Mouse (Mus musculus): ENCODE results near the gene Zfp579.
A peak's percentile ranks its signal among the peaks of the same experiment; 100 is the strongest.
"Not testable (repeated sequence)": the region's sequence is repeated elsewhere in the genome, so short reads cannot be mapped to it uniquely, and the experiment has no call there.

Zfp579 gene

GRCm38 (mm10) chr7:4996003-4996895 lies at the start of gene Zfp579:
Gene Zfp579, minus strand, starts transcription at chr7:4996158.
- DNase-seq (ENCODE audit: low read depth, low spot score) = peak; percentile 79

- DNase-seq (ENCODE audit: low read depth, low spot score) = no peak
These were observed 49.0 kb upstream of the Zfp579 start for GRCm38 (mm10) chr7:5044981-5045380.

- DNase-seq (ENCODE audit: low read depth, low spot score) = no peak
These were observed 43.0 kb upstream of the Zfp579 start for GRCm38 (mm10) chr7:5038940-5039339.

- DNase-seq (ENCODE audit: low read depth, low spot score) = peak; percentile 81
These were observed 42.3 kb upstream of the Zfp579 start, which contains the start of gene Zfp784 for GRCm38 (mm10) chr7:5038109-5038732. Gene Zfp784, minus strand, starts transcription at chr7:5038446.

- no peak for DNase-seq (ENCODE audit: low read depth, low spot score)
These were observed 41.5 kb upstream of the Zfp579 start for GRCm38 (mm10) chr7:5037467-5037866.

GRCm38 (mm10) chr7:5037026-5037425 lies 41.1 kb upstream of the Zfp579 start:
- DNase-seq (ENCODE audit: low read depth, low spot score) = no peak

GRCm38 (mm10) chr7:5036136-5036535 lies 40.2 kb upstream of the Zfp579 start:
- no peak for DNase-seq (ENCODE audit: low read depth, low spot score)

- DNase-seq (ENCODE audit: low read depth, low spot score) = no peak
These were observed 39.7 kb upstream of the Zfp579 start for GRCm38 (mm10) chr7:5035628-5036027.

- no peak for DNase-seq (ENCODE audit: low read depth, low spot score)
These were observed 37.9 kb upstream of the Zfp579 start, which contains the start of gene 4632433K11Rik for GRCm38 (mm10) chr7:5033818-5034217. Gene 4632433K11Rik, plus strand, starts transcription at chr7:5034118.

GRCm38 (mm10) chr7:5031496-5031895 lies 35.5 kb upstream of the Zfp579 start:
- DNase-seq (ENCODE audit: low read depth, low spot score) = no peak

GRCm38 (mm10) chr7:5030554-5031275 lies 34.8 kb upstream of the Zfp579 start:
- DNase-seq (ENCODE audit: low read depth, low spot score) = no peak

- DNase-seq (ENCODE audit: low read depth, low spot score) = no peak
These were observed 34.0 kb upstream of the Zfp579 start for GRCm38 (mm10) chr7:5029946-5030345.

GRCm38 (mm10) chr7:5029543-5029942 lies 33.6 kb upstream of the Zfp579 start:
- DNase-seq (ENCODE audit: low read depth, low spot score) = no peak

GRCm38 (mm10) chr7:5021197-5021596 lies 25.2 kb upstream of the Zfp579 start:
- DNase-seq (ENCODE audit: low read depth, low spot score) = no peak

GRCm38 (mm10) chr7:5020685-5021084 lies 24.7 kb upstream of the Zfp579 start:
- DNase-seq (ENCODE audit: low read depth, low spot score) = peak; percentile 11

GRCm38 (mm10) chr7:5020000-5020681 lies 24.2 kb upstream of the Zfp579 start, which contains the start of the genes Zfp865 and Ccdc106:
Gene Zfp865, plus strand, starts transcription at chr7:5020376.
Gene Ccdc106, plus strand, starts transcription at chr7:5020553.
- peak; percentile 97 for DNase-seq (ENCODE audit: low read depth, low spot score)

- DNase-seq (ENCODE audit: low read depth, low spot score) = not testable (repeated sequence)
These were observed 23.6 kb upstream of the Zfp579 start for GRCm38 (mm10) chr7:5019576-5019975.

GRCm38 (mm10) chr7:5017931-5018330 lies 22.0 kb upstream of the Zfp579 start:
- no peak for DNase-seq (ENCODE audit: low read depth, low spot score)

- DNase-seq (ENCODE audit: low read depth, low spot score) = no peak
These were observed 21.4 kb upstream of the Zfp579 start for GRCm38 (mm10) chr7:5017352-5017751.

GRCm38 (mm10) chr7:5016920-5017319 lies 21.0 kb upstream of the Zfp579 start:
- no peak for DNase-seq (ENCODE audit: low read depth, low spot score)

- no peak for DNase-seq (ENCODE audit: low read depth, low spot score)
These were observed 20.1 kb upstream of the Zfp579 start for GRCm38 (mm10) chr7:5016057-5016456.
